Mouse (Mus musculus) kidney, embryonic 15.5 days (tissue): ENCODE measurements around the gene Sdhc. TPM values are rescaled to one million over a fixed set of nuclear protein-coding genes. Genes with fewer than 3 reads are reported as not detected.
"Not testable (repeated sequence)": the region's sequence is repeated elsewhere in the genome, so short reads cannot be mapped to it uniquely, and the experiment has no call there.

Source experiments
- ATAC-seq: fragments of 200-750 bp; cut with Nextera tagmentation; replicated peaks from 2 replicates; pipeline ENCODE4 v1.8.0; 2017; ENCODE audit warnings: moderate TSS enrichment; ENCODE audit not compliant: low FRiP score
- H3K27ac ChIP-seq: fragments of 300-500 bp; sonication (generic); 2 replicates; pipeline ENCODE4 v1.5.1; 2015; ENCODE audit warnings: mild to moderate bottlenecking, inconsistent platforms
- H3K27me3 ChIP-seq: fragments of 300-500 bp; sonication (generic); 2 replicates; pipeline ENCODE4 v1.6.1; 2015; ENCODE audit warnings: inconsistent platforms
- H3K36me3 ChIP-seq: fragments of 300-500 bp; sonication (generic); 2 replicates; pipeline ENCODE4 v1.6.1; 2015; ENCODE audit warnings: inconsistent platforms
- H3K4me1 ChIP-seq: fragments of 300-500 bp; sonication (generic); 2 replicates; pipeline ENCODE4 v1.6.1; 2015; ENCODE audit warnings: inconsistent platforms
- H3K4me2 ChIP-seq: fragments of 300-500 bp; sonication (generic); 2 replicates; pipeline ENCODE4 v1.6.1; 2015; ENCODE audit warnings: moderate library complexity, mild to moderate bottlenecking, inconsistent platforms
- H3K4me3 ChIP-seq: fragments of 300-500 bp; sonication (generic); replicated peaks from 2 replicates; pipeline ENCODE4 v1.5.1; 2015; ENCODE audit warnings: mild to moderate bottlenecking, inconsistent platforms
- H3K9ac ChIP-seq: fragments of 300-500 bp; sonication (generic); 2 replicates; pipeline ENCODE4 v1.6.1; 2015; ENCODE audit warnings: mild to moderate bottlenecking, inconsistent platforms
- H3K9me3 ChIP-seq: fragments of 300-500 bp; sonication (generic); replicated peaks from 2 replicates; pipeline ENCODE4 v1.6.1; 2016; ENCODE audit warnings: inconsistent platforms
- WGBS: fragments of 180-500 bp; shearing (Covaris S2); methylation state at CpG from one replicate; pipeline ENCODE4 v1.1.7; 2015; ENCODE audit warnings: mixed read lengths; 5-methylcytosine and 5-hydroxymethylcytosine counted together
- polyA plus RNA-seq: library from polyadenylated mRNA; unstranded; fragments of >200 nt; fragmentation: Nextera tagmentation; extraction: Ambion mirVana; gene quantifications from 2 replicates; pipeline ENCODE4 v1.2.1, GENCODE M21; 2015

The Sdhc gene
- polyA plus RNA-seq, 1 experiment from 2014 or later: 309 TPM

GRCm38 (mm10) chr1:171162526-171162925 lies 12.1 kb upstream of the Sdhc start:
- 83% methylated on average over 3 of the region's 3 CpGs for WGBS
- no peak overlapping the region for H3K4me2 ChIP-seq
- ATAC-seq: no peak

GRCm38 (mm10) chr1:171159485-171159975 lies 9.1 kb upstream of the Sdhc start:
- WGBS: 6% methylated on average over 15 of the region's 15 CpGs
- peak; percentile 71; the same call in 1 of the 2 replicates for ATAC-seq
- H3K9ac ChIP-seq: 0 out of 2 replicates have a peak overlapping the region, but pooled peaks have one; percentile 23

More at GRCm38 (mm10) chr1:171162526-171162925, 12.1 kb upstream of the Sdhc start:
- no peaks in the 10 kb centered on the region for H3K9me3 ChIP-seq
- H3K4me3 ChIP-seq: no peak overlapping the region
- H3K36me3 ChIP-seq: no peaks in the 10 kb centered on the region
- peaks cover 19% of the 10 kb centered on the region for H3K4me1 ChIP-seq
- no peak overlapping the region for H3K27ac ChIP-seq
- H3K9ac ChIP-seq: no peak overlapping the region
- H3K27me3 ChIP-seq: peaks cover 30% of the 10 kb centered on the region

GRCm38 (mm10) chr1:171157965-171158364 lies 7.6 kb upstream of the Sdhc start:
- no peak overlapping the region for H3K4me3 ChIP-seq
- H3K36me3 ChIP-seq: no peaks in the 10 kb centered on the region
- no peak overlapping the region for H3K27ac ChIP-seq
- H3K9me3 ChIP-seq: no peaks in the 10 kb centered on the region
- H3K4me1 ChIP-seq: peaks cover 15% of the 10 kb centered on the region
- no peak overlapping the region for H3K4me2 ChIP-seq
- ATAC-seq: no peak
- peaks cover 33% of the 10 kb centered on the region for H3K27me3 ChIP-seq
- H3K9ac ChIP-seq: no peak overlapping the region

More at GRCm38 (mm10) chr1:171159485-171159975, 9.1 kb upstream of the Sdhc start:
- H3K4me3 ChIP-seq: peak overlapping the region; percentile 34
- peaks cover 15% of the 10 kb centered on the region for H3K4me1 ChIP-seq
- no peaks in the 10 kb centered on the region for H3K9me3 ChIP-seq
- H3K4me2 ChIP-seq: peak overlapping the region; percentile 62
- no peaks in the 10 kb centered on the region for H3K36me3 ChIP-seq
- H3K27me3 ChIP-seq: peaks cover 33% of the 10 kb centered on the region
- no peak overlapping the region for H3K27ac ChIP-seq

- Histone ChIP-seq H3K4me1 (peaks cover 15% of the 10 kb centered on the region), H3K27me3 (peaks cover 31% of the 10 kb centered on the region), H3K9ac (no peak overlapping the region), H3K4me2 (no peak overlapping the region), H3K36me3 (no peaks in the 10 kb centered on the region), H3K9me3 (no peaks in the 10 kb centered on the region), H3K27ac (no peak overlapping the region), H3K4me3 (no peak overlapping the region)
- no peak for ATAC-seq
- WGBS: 71% methylated on average over 3 of the region's 3 CpGs
Measured at GRCm38 (mm10) chr1:171156644-171157043, 6.2 kb upstream of the Sdhc start.

DNA sequence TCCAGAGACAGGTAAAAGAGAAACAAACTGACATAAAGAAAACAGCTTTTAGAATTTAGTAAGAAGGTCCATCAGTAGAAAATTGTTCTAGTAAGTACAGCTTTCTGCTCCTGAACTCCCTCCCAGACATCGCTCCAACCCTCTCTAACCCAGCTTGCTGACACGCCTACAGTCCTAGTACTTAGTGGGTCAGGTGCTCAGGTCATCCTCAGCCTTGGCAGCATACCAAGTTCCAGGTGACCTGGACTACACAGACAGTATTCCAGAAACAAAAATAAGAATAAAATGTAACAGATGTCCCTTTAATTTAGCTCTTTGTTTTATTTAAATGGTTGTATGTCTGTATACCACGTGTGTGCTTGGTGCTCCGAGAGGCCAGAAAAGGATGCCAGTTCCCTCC lies 1.6 kb upstream of the Sdhc start:
- ATAC-seq: no peak
- Histone ChIP-seq H3K27ac (no peak overlapping the region), H3K9ac (no peak overlapping the region), H3K36me3 (no peaks in the 10 kb centered on the region), H3K4me2 (no peak overlapping the region), H3K9me3 (no peaks in the 10 kb centered on the region), H3K4me1 (peaks cover 18% of the 10 kb centered on the region), H3K4me3 (no peak overlapping the region), H3K27me3 (0 out of 2 replicates have a peak, but pooled peaks cover 3% of the 10 kb centered on the region)
- 75% methylated on average over 4 of the region's 4 CpGs for WGBS

GRCm38 (mm10) chr1:171150838-171151391 lies 512 bp upstream of the Sdhc start:
- peaks cover 18% of the 10 kb centered on the region for H3K4me1 ChIP-seq
- 3% methylated on average over 18 of the region's 18 CpGs for WGBS
- peak; percentile 16; the same call in 1 of the 2 replicates for ATAC-seq

DNA sequence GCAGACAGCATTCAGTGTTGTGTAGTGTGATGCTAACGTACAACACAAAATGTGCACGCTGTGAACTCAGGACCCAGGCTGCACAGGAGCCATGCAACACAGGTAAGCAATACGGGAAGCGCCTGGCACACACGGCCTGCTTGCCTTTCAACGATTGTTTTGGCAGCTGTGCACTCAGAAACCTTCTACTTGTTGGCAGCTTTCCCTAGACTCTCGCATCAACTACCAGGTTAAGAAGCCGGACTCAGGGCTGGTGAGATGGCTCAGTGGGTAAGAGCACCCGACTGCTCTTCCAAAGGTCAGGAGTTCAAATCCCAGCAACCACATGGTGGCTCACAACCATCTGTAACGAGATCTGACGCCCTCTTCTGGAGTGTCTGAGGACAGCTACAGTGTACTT lies 7.4 kb downstream of the Sdhc start:
- not testable (repeated sequence) for H3K27ac ChIP-seq, H3K4me3 ChIP-seq, H3K27me3 ChIP-seq, H3K4me2 ChIP-seq, H3K9me3 ChIP-seq, ATAC-seq, H3K9ac ChIP-seq, H3K4me1 ChIP-seq
- 89% methylated on average over 9 of the region's 11 CpGs for WGBS
- peaks cover 72% of the 10 kb centered on the region for H3K36me3 ChIP-seq

More at GRCm38 (mm10) chr1:171150838-171151391, 512 bp upstream of the Sdhc start:
- 0 out of 2 replicates have a peak, but pooled peaks cover 3% of the 10 kb centered on the region for H3K27me3 ChIP-seq
- H3K9ac ChIP-seq: peak overlapping the region; percentile 51
- H3K9me3 ChIP-seq: no peaks in the 10 kb centered on the region
- H3K4me3 ChIP-seq: peak overlapping the region; percentile 83
- peak overlapping the region; percentile 78 for H3K4me2 ChIP-seq
- H3K36me3 ChIP-seq: peaks cover 2% of the 10 kb centered on the region; the same call in 1 of the 2 replicates
- peak overlapping the region; percentile 84 for H3K27ac ChIP-seq

- not testable (repeated sequence) for H3K9me3 ChIP-seq, H3K4me1 ChIP-seq, H3K9ac ChIP-seq, ATAC-seq, H3K27ac ChIP-seq, H3K4me3 ChIP-seq, H3K27me3 ChIP-seq, H3K4me2 ChIP-seq
- 90% methylated on average over 8 of the region's 8 CpGs for WGBS
- H3K36me3 ChIP-seq: peaks cover 97% of the 10 kb centered on the region
Measured at GRCm38 (mm10) chr1:171137486-171138155, 12.8 kb downstream of the Sdhc start.

- H3K36me3 ChIP-seq: peaks cover 95% of the 10 kb centered on the region
- no peak overlapping the region for H3K4me2 ChIP-seq
Measured at GRCm38 (mm10) chr1:171135600-171135999, 14.8 kb downstream of the Sdhc start.

GRCm38 (mm10) chr1:171130971-171131370 lies 19.4 kb downstream of the Sdhc start:
- ATAC-seq: no peak
- no peaks in the 10 kb centered on the region for H3K27me3 ChIP-seq
- no peak overlapping the region for H3K27ac ChIP-seq
- no peaks in the 10 kb centered on the region for H3K9me3 ChIP-seq
- H3K4me3 ChIP-seq: no peak overlapping the region
- no peaks in the 10 kb centered on the region for H3K4me1 ChIP-seq
- WGBS: 92% methylated on average over 1 of the region's 1 CpGs
- H3K4me2 ChIP-seq: no peak overlapping the region
- no peak overlapping the region for H3K9ac ChIP-seq
- peaks cover 85% of the 10 kb centered on the region for H3K36me3 ChIP-seq

More at GRCm38 (mm10) chr1:171135600-171135999, 14.8 kb downstream of the Sdhc start:
- H3K4me3 ChIP-seq: no peak overlapping the region
- 98% methylated on average over 2 of the region's 2 CpGs for WGBS
- no peaks in the 10 kb centered on the region for H3K4me1 ChIP-seq
- no peaks in the 10 kb centered on the region for H3K27me3 ChIP-seq
- no peak overlapping the region for H3K9ac ChIP-seq
- ATAC-seq: no peak
- no peak overlapping the region for H3K27ac ChIP-seq
- H3K9me3 ChIP-seq: no peaks in the 10 kb centered on the region

DNA sequence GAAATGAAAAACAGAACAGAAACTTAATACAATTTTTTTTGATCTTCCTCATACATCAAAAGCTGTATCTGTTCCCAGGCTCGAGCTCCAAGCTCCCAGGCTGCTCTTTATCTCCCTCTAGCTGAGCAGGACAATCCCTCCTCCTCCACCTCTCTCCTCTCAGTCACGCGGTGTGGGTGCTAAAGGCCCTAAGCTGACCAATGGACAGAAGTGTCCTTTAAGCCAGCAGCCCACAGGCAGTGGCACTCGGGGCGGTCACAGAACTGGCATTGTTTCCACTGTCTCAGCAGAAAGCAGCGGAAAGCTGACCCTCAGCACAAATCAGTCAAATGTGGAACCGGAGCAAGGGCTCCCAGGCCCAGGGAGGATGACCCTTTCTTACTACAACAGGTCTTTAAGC lies 21.2 kb downstream of the Sdhc start:
- ATAC-seq: peak; percentile 76; the same call in 1 of the 2 replicates
- H3K36me3 ChIP-seq: peaks cover 68% of the 10 kb centered on the region
- no peaks in the 10 kb centered on the region for H3K9me3 ChIP-seq
- H3K4me2 ChIP-seq: no peak overlapping the region
- H3K4me3 ChIP-seq: no peak overlapping the region
- no peak overlapping the region for H3K9ac ChIP-seq
- H3K27me3 ChIP-seq: no peaks in the 10 kb centered on the region
- no peaks in the 10 kb centered on the region for H3K4me1 ChIP-seq
- H3K27ac ChIP-seq: no peak overlapping the region
- WGBS: 62% methylated on average over 7 of the region's 7 CpGs

GRCm38 (mm10) chr1:171124398-171124797 lies 26.0 kb downstream of the Sdhc start:
- 90% methylated on average over 5 of the region's 5 CpGs for WGBS
- Histone ChIP-seq H3K27ac (no peak overlapping the region), H3K36me3 (peaks cover 21% of the 10 kb centered on the region), H3K27me3 (no peaks in the 10 kb centered on the region), H3K9me3 (no peaks in the 10 kb centered on the region), H3K4me1 (peaks cover 9% of the 10 kb centered on the region; the same call in 1 of the 2 replicates), H3K4me2 (no peak overlapping the region), H3K9ac (no peak overlapping the region), H3K4me3 (no peak overlapping the region)
- ATAC-seq: no peak
